Mouse (Mus musculus) liver, postnatal 0 days (tissue): ENCODE measurements around the gene Nfatc3.

Source experiments
- CTCF ChIP-seq: sonication (generic); IDR thresholded peaks from 2 replicates; pipeline ENCODE4 v1.5.1; 2016; ENCODE audit warnings: antibody characterized with exemption, low read depth
- EP300 ChIP-seq: IDR thresholded peaks from 2 replicates; pipeline ENCODE4 v1.6.1; 2016; ENCODE audit warnings: antibody characterized with exemption, low read depth, mild to moderate bottlenecking

DNA sequence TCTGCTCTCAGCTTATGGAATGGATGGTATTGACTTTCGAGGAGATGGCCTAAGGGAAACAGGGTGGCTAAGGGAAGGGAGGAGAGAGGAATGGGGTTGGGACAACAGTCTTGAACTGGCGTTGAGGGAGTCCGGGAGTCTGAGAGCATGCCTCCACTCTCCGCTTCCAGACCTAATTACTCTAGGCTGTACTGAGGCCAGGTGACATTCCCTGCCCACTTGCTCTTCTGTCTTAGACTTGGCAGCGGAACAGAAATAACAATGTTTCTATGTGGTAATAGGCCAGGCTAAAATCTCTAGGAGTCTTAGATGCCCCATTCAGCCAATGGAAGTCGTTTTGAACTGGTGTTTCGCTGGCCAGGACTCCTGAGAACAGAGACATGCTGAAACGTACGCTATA lies 92.4 kb downstream of the Nfatc3 start:
- TF ChIP-seq CTCF (no peak), EP300 (no peak)
